Mouse (Mus musculus): ENCODE measurements around the gene Ppp2ca.

DNA sequence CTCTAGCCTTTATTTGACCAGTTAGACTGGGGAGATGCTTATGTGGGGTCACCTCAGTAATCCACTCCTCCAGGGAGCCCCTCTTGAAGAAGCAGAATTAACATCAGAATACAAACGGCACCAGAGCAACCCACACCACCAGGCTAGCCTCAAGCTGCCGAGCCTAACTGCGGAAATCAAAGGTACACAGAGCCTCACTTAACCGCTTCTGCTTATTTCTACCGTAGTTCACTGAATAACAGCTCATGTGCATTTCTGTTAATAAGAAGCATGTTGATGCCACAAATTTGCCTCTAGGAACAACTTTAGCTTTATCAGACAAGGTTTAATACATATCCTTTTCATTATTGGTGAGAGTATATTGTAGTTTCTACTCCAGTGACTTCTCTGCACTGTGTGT is 32.6 kb upstream of the Ppp2ca start:
- TF ChIP-seq CTCF (IDR thresholded peaks at IDR 0.05; ENCODE audit: extremely low read depth, insufficient read depth, insufficient read length, insufficient replicate concordance) (no peak), POLR2A (IDR thresholded peaks at IDR 0.05; ENCODE audit: low read depth, low read length) (no peak)
